Mouse (Mus musculus): Measurements from ENCODE around the gene Tex22.

- 0 out of 2 replicates have a peak, but pooled peaks have one; percentile 21 for TF ChIP-seq CTCF (IDR thresholded peaks at IDR 0.05; ENCODE audit: low read depth, low read length)
- TF ChIP-seq POLR2A (IDR thresholded peaks at IDR 0.05; ENCODE audit: extremely low read depth, insufficient read depth, low read length): no peak
Measured at GRCm38 (mm10) chr12:113044916-113045677, 29.2 kb upstream of the Tex22 start.

Measured in liver, adult 2 months (tissue).